Mouse (Mus musculus): ENCODE results near the gene Eef1a2. TPM values are rescaled to one million over a fixed set of nuclear protein-coding genes. Genes with fewer than 3 reads are reported as not detected.

Eef1a2 gene
- polyA plus RNA-seq, 1 experiment from 2014 or later, result 6.3 TPM

GRCm38 (mm10) chr2:181143509-181144276, 13.1 kb downstream of the Eef1a2 start:
- no peak overlapping the region for H3K4me3 ChIP-seq
- H3K9me3 ChIP-seq, result no peaks in the 10 kb centered on the region
- H3K36me3 ChIP-seq, result no peaks in the 10 kb centered on the region
- no peaks in the 10 kb centered on the region for H3K27me3 ChIP-seq
- H3K4me1 ChIP-seq, result peaks cover 8% of the 10 kb centered on the region
- no peak overlapping the region for H3K4me2 ChIP-seq (replicated peaks)
- no peak overlapping the region for H3K27ac ChIP-seq (replicated peaks)
- WGBS, result 62% methylated on average over 2 of the region's 2 CpGs
- no peak for ATAC-seq (replicated peaks)
- no peak overlapping the region for H3K9ac ChIP-seq (replicated peaks)

DNA sequence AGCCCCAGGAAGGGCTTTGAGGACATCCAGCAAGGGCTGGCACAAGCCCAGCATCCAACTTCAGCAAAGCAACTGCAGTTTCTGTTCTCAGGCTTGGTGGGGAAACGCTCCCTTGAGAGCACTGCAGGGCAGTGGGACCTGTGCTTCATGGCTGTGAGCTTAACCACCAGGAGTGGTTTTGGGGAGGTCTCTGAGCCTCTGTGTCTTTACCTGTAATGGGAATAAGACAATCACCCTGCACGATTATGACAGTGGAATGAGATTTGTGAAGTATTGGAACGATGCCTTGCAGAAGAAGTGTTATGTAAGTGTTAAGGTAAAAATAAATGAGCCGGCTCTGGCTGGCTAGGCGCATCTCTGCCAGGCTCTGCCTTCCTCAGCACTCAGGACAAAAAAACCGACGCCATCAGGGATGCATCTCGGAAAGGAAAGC, 14.1 kb downstream of the Eef1a2 start:
- no peaks in the 10 kb centered on the region for H3K27me3 ChIP-seq
- 58% methylated on average over 8 of the region's 8 CpGs for WGBS
- no peak overlapping the region for H3K4me2 ChIP-seq (replicated peaks)
- no peak overlapping the region for H3K9ac ChIP-seq (replicated peaks)
- H3K27ac ChIP-seq (replicated peaks), result 0 out of 2 replicates have a peak overlapping the region, but pooled peaks have one; percentile 7
- H3K9me3 ChIP-seq, result no peaks in the 10 kb centered on the region
- no peaks in the 10 kb centered on the region for H3K4me1 ChIP-seq
- H3K4me3 ChIP-seq, result no peak overlapping the region
- ATAC-seq (replicated peaks), result no peak
- H3K36me3 ChIP-seq, result no peaks in the 10 kb centered on the region

- H3K4me1 ChIP-seq, result peaks cover 6% of the 10 kb centered on the region
- no peak for ATAC-seq (replicated peaks)
- H3K27ac ChIP-seq (replicated peaks), result no peak overlapping the region
- WGBS, result 79% methylated on average over 5 of the region's 5 CpGs
- H3K36me3 ChIP-seq, result no peaks in the 10 kb centered on the region
- no peak overlapping the region for H3K4me2 ChIP-seq (replicated peaks)
- H3K27me3 ChIP-seq, result peaks cover 10% of the 10 kb centered on the region; the same call in 1 of the 2 replicates
- no peak overlapping the region for H3K4me3 ChIP-seq
- H3K9me3 ChIP-seq, result no peaks in the 10 kb centered on the region
- no peak overlapping the region for H3K9ac ChIP-seq (replicated peaks)
Observed at GRCm38 (mm10) chr2:181139641-181140193, 17.1 kb downstream of the Eef1a2 start.

GRCm38 (mm10) chr2:181136934-181137333, 19.9 kb downstream of the Eef1a2 start:
- no peak for ATAC-seq (replicated peaks)
- no peaks in the 10 kb centered on the region for H3K9me3 ChIP-seq
- no peak overlapping the region for H3K4me2 ChIP-seq (replicated peaks)
- H3K36me3 ChIP-seq, result no peaks in the 10 kb centered on the region
- no peak overlapping the region for H3K4me3 ChIP-seq
- no peak overlapping the region for H3K9ac ChIP-seq (replicated peaks)
- H3K27me3 ChIP-seq, result peaks cover 10% of the 10 kb centered on the region; the same call in 1 of the 2 replicates
- no peak overlapping the region for H3K27ac ChIP-seq (replicated peaks)
- H3K4me1 ChIP-seq, result peaks cover 23% of the 10 kb centered on the region
- WGBS, result 5% methylated on average over 6 of the region's 6 CpGs

DNA sequence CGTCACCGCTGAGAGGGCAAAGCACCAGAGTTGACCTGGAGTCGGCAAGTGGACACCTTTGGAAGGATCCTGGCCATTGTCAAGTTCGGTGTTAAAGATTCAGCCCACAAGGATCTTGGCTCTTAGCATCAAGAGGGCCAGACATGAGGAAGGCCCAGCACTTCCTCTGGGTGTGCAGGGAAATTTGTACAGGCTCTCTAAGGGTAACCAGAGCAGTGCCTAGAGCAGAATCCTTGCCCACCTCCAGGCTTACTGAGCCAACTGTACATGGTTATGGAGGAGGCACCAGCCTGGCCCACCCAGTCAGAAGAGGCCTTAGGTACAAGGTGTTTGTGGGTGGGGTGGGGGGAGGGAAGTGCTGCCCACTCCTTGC, 21.4 kb downstream of the Eef1a2 start:
- peak overlapping the region; percentile 90 for H3K4me3 ChIP-seq
- WGBS, result 4% methylated on average over 4 of the region's 4 CpGs
- peak overlapping the region; percentile 64 for H3K4me2 ChIP-seq (replicated peaks)
- peaks cover 38% of the 10 kb centered on the region for H3K4me1 ChIP-seq
- no peak; the same call in 1 of the 2 replicates for ATAC-seq (replicated peaks)
- H3K9me3 ChIP-seq, result no peaks in the 10 kb centered on the region
- H3K27ac ChIP-seq (replicated peaks), result peak overlapping the region; percentile 96
- peak overlapping the region; percentile 89 for H3K9ac ChIP-seq (replicated peaks)
- no peaks in the 10 kb centered on the region for H3K36me3 ChIP-seq
- peaks cover 10% of the 10 kb centered on the region; the same call in 1 of the 2 replicates for H3K27me3 ChIP-seq

GRCm38 (mm10) chr2:181134591-181135445, 22.0 kb downstream of the Eef1a2 start, which contains the start of gene Kcnq2:
TSS of gene Kcnq2 (minus strand) at chr2:181135300.
- peak; percentile 64 for ATAC-seq (replicated peaks)
- H3K4me1 ChIP-seq, result peaks cover 42% of the 10 kb centered on the region
- peaks cover 10% of the 10 kb centered on the region; the same call in 1 of the 2 replicates for H3K27me3 ChIP-seq
- H3K4me3 ChIP-seq, result peak within 1 kb of the TSS; percentile 90
- H3K27ac ChIP-seq (replicated peaks), result peak within 1 kb of the TSS; percentile 96
- H3K4me2 ChIP-seq (replicated peaks), result peak within 1 kb of the TSS; percentile 64
- H3K9me3 ChIP-seq, result no peaks in the 10 kb centered on the region
- under 1% methylated on average over 104 of the region's 104 CpGs for WGBS
- H3K9ac ChIP-seq (replicated peaks), result peak within 1 kb of the TSS; percentile 89
- H3K36me3 ChIP-seq, result no peaks in the 10 kb centered on the region

DNA sequence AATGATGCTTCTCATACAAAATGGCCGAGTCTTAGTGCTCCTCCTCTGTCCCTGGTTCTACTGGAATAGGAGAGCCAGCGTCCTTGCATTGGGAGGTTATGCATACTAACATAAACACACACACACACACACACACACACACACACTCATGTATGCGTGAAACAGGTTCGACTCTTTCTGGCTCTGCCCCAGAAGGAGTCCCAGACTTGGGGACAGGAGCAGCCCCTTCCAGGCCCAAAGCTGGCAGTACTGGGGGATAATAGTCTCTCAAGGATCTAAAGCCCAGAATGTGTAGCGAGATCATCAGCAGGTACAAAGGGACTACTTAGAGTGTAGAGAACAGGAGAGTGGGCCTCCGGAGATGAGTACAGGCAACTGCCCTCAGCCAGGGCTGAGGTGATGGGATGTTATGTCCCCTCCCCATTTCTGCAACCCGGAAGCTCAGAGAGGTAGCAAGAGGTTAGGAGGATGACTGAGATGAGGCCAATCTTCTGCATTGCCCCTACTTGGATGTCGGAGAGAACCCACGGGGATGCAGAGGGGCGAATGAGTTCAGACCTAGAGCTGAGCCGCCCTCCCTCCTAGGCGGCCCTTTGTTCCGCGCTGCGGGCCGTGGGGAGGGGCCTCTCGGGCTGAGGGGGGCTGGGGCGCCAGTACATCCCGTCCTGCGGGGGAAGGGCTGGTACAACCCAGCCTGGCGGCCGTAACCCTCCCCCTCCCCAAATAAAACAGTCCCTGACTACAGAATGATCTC, 22.8 kb downstream of the Eef1a2 start:
- Histone ChIP-seq H3K4me1 (peaks cover 47% of the 10 kb centered on the region), H3K27me3 (peaks cover 10% of the 10 kb centered on the region; the same call in 1 of the 2 replicates)

DNA sequence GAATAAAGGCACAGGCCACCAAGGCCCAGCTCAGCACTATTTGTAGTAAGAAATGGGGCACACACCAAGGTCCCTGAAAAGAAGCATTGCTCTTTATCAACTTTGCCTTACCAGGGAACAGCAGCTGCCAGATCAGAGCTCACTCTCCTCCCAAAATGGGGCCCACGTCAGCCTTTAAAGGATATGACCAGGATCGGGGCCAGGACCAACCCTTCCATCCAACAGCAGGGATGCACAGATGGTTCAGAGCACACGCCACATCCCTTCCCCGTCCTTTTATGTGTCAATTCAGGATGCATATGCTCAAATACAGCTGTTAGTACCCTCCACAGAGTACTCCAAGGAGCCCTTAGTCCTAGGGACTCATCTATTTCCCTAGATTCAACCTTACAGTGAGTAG, 26.6 kb downstream of the Eef1a2 start:
- Histone ChIP-seq H3K4me3 (no peak overlapping the region), H3K4me1 (peaks cover 48% of the 10 kb centered on the region), H3K36me3 (no peaks in the 10 kb centered on the region), H3K27ac (replicated peaks) (peak overlapping the region; percentile 3; the same call in 1 of the 2 replicates), H3K4me2 (replicated peaks) (no peak overlapping the region), H3K27me3 (no peaks in the 10 kb centered on the region), H3K9ac (replicated peaks) (no peak overlapping the region), H3K9me3 (no peaks in the 10 kb centered on the region)
- 69% methylated on average over 4 of the region's 4 CpGs for WGBS
- no peak for ATAC-seq (replicated peaks)

More for the DNA sequence above, 22.8 kb downstream of the Eef1a2 start:
- H3K27ac ChIP-seq (replicated peaks), result peak overlapping the region; percentile 96
- 4% methylated on average over 22 of the region's 22 CpGs for WGBS
- ATAC-seq (replicated peaks), result peak; percentile 90
- no peaks in the 10 kb centered on the region for H3K36me3 ChIP-seq
- peak overlapping the region; percentile 64 for H3K4me2 ChIP-seq (replicated peaks)
- peak overlapping the region; percentile 90 for H3K4me3 ChIP-seq
- no peaks in the 10 kb centered on the region for H3K9me3 ChIP-seq
- peak overlapping the region; percentile 89 for H3K9ac ChIP-seq (replicated peaks)

DNA sequence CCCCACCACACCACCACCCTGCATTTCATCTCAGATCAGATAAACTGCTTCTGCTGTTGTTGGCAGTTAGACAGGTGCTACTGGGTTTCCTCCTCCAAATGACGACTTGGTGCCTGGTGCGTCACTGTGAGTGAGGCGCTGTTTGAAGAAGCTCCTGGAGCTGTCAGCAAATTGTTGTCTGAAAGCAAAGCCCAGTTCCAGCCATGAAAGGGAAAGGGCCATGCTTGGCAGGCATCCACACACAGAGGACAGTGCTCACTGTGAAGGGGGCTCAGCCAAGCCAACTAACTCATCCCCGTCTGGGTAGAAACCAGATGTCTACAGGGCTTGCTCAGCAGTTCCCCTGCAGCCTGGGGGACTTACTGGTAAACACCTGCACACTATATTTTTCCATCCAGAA, 27.9 kb downstream of the Eef1a2 start:
- H3K36me3 ChIP-seq, result no peaks in the 10 kb centered on the region
- WGBS, result 63% methylated on average over 4 of the region's 4 CpGs
- no peak for ATAC-seq (replicated peaks)
- H3K4me3 ChIP-seq, result no peak overlapping the region
- H3K27me3 ChIP-seq, result no peaks in the 10 kb centered on the region
- H3K9me3 ChIP-seq, result no peaks in the 10 kb centered on the region
- peaks cover 46% of the 10 kb centered on the region for H3K4me1 ChIP-seq
- no peak overlapping the region for H3K9ac ChIP-seq (replicated peaks)
- H3K27ac ChIP-seq (replicated peaks), result no peak overlapping the region
- no peak overlapping the region for H3K4me2 ChIP-seq (replicated peaks)

- H3K9me3 ChIP-seq, result no peaks in the 10 kb centered on the region
- H3K4me2 ChIP-seq (replicated peaks), result no peak overlapping the region
- 45% methylated on average over 3 of the region's 3 CpGs for WGBS
- no peak overlapping the region for H3K9ac ChIP-seq (replicated peaks)
- no peak overlapping the region for H3K27ac ChIP-seq (replicated peaks)
- no peak for ATAC-seq (replicated peaks)
- H3K4me1 ChIP-seq, result peaks cover 41% of the 10 kb centered on the region
- no peaks in the 10 kb centered on the region for H3K36me3 ChIP-seq
- H3K27me3 ChIP-seq, result no peaks in the 10 kb centered on the region
- no peak overlapping the region for H3K4me3 ChIP-seq
Observed at GRCm38 (mm10) chr2:181127786-181128185, 29.0 kb downstream of the Eef1a2 start.

DNA sequence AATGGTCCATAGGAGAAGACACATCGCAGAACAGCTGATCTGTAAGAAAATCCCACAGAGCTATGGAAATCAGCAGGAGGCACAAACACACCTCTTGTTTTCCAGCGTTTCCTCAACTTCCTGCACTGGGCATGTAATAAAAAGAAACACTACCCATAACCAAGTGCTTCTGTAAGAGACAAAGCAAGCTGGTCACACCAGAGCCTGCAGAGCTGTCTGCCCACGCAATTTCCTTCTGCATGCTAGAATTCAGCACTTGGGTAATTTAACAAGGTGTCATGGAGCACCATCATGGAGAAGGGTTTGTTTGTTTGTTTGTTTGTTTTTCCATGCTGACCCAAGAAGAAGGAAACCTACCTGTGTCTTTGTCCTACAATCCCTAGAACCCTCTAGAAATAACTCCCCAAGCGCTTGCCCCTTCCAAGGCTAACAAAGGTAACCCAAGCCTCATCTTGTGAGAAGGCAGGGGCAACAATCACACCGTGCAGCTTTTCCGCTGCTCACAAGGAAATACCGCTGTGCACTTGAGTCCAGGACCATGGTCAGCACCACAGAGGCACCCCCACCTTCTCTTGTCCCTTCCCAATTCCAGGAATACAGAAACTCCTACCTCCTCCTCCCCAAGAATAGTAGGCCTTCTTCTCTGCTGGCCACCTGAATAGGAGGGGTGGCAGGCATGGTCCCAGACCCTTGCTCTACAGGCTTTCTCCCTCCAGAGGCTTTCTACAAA, 30.9 kb downstream of the Eef1a2 start:
- no peak overlapping the region for H3K4me3 ChIP-seq
- no peak for ATAC-seq (replicated peaks)
- no peaks in the 10 kb centered on the region for H3K36me3 ChIP-seq
- 57% methylated on average over 7 of the region's 7 CpGs for WGBS
- no peak overlapping the region for H3K4me2 ChIP-seq (replicated peaks)
- peaks cover 41% of the 10 kb centered on the region for H3K4me1 ChIP-seq
- H3K27me3 ChIP-seq, result no peaks in the 10 kb centered on the region
- H3K9ac ChIP-seq (replicated peaks), result no peak overlapping the region
- H3K27ac ChIP-seq (replicated peaks), result no peak overlapping the region
- H3K9me3 ChIP-seq, result no peaks in the 10 kb centered on the region

All from forebrain, embryonic 15.5 days (tissue).